Mouse (Mus musculus): ENCODE data around the gene Fbxo7. TPM values are rescaled to one million over a fixed set of nuclear protein-coding genes. Genes with fewer than 3 reads are reported as not detected.

Gene Fbxo7
- polyA plus RNA-seq, 1 experiment from 2014 or later: 16.5 TPM

Other genes with a start within 250 kb of the Fbxo7 start
- gene Pwp1, start 192.5 kb upstream of the Fbxo7 start, polyA plus RNA-seq (2016; fragmentation: Nextera tagmentation; extraction: Ambion mirVana): 96.1 and 104 TPM in 2 replicates
- gene Prdm4, start 104.8 kb upstream of the Fbxo7 start, polyA plus RNA-seq (2016; fragmentation: Nextera tagmentation; extraction: Ambion mirVana): 26.1 and 30.3 TPM in 2 replicates
- gene Ascl4, start 94.3 kb upstream of the Fbxo7 start, polyA plus RNA-seq (2016; fragmentation: Nextera tagmentation; extraction: Ambion mirVana): 0.31 and 0.39 TPM in 2 replicates
- gene Rtcb, start 64.1 kb upstream of the Fbxo7 start, polyA plus RNA-seq (2016; fragmentation: Nextera tagmentation; extraction: Ambion mirVana): 192 and 211 TPM in 2 replicates
- 0.05 TPM in 1 of 2 replicates, not detected in the other for gene Bpifc, start 10.1 kb upstream of the Fbxo7 start, polyA plus RNA-seq (2016; fragmentation: Nextera tagmentation; extraction: Ambion mirVana)